Mouse (Mus musculus): ENCODE measurements around the gene Polr2e. TPM values are rescaled to one million over a fixed set of nuclear protein-coding genes. Genes with fewer than 3 reads are reported as not detected.
A peak's percentile ranks its signal among the peaks of the same experiment; 100 is the strongest.

The Polr2e gene
- polyA plus RNA-seq (2012; rRNA removed), result 200 and 205 TPM in 2 replicates

GRCm38 (mm10) chr10:80039559-80039979, at the start of gene Polr2e:
Polr2e (minus strand) TSS chr10:80039795.
- DNase-seq (ENCODE audit: extremely low spot score in 1 of 2, low spot score in 1 of 2), result peak; percentile 97 to 99

- DNase-seq (ENCODE audit: extremely low spot score in 1 of 2, low spot score in 1 of 2), result no peak
Observed at GRCm38 (mm10) chr10:80089146-80089545, 49.6 kb upstream of the Polr2e start.

- no peak for DNase-seq (ENCODE audit: extremely low spot score in 1 of 2, low spot score in 1 of 2)
Observed at GRCm38 (mm10) chr10:80087483-80087882, 47.9 kb upstream of the Polr2e start.

GRCm38 (mm10) chr10:80086847-80087246, 47.3 kb upstream of the Polr2e start:
- no peak for DNase-seq (ENCODE audit: extremely low spot score in 1 of 2, low spot score in 1 of 2)

- DNase-seq (ENCODE audit: extremely low spot score in 1 of 2, low spot score in 1 of 2), result peak in 1 of 2 experiments; percentile 44
Observed at GRCm38 (mm10) chr10:80084817-80085487, 45.4 kb upstream of the Polr2e start.

GRCm38 (mm10) chr10:80081075-80081474, 41.5 kb upstream of the Polr2e start:
- no peak for DNase-seq (ENCODE audit: extremely low spot score in 1 of 2, low spot score in 1 of 2)

- DNase-seq (ENCODE audit: extremely low spot score in 1 of 2, low spot score in 1 of 2), result no peak
Observed at GRCm38 (mm10) chr10:80080396-80081070, 40.9 kb upstream of the Polr2e start.

GRCm38 (mm10) chr10:80078366-80078765, 38.8 kb upstream of the Polr2e start:
- no peak for DNase-seq (ENCODE audit: extremely low spot score in 1 of 2, low spot score in 1 of 2)

- DNase-seq (ENCODE audit: extremely low spot score in 1 of 2, low spot score in 1 of 2), result no peak
Observed at GRCm38 (mm10) chr10:80077312-80077711, 37.7 kb upstream of the Polr2e start.

- no peak for DNase-seq (ENCODE audit: extremely low spot score in 1 of 2, low spot score in 1 of 2)
Observed at GRCm38 (mm10) chr10:80076386-80076785, 36.8 kb upstream of the Polr2e start.

GRCm38 (mm10) chr10:80075924-80076323, 36.3 kb upstream of the Polr2e start:
- DNase-seq (ENCODE audit: extremely low spot score in 1 of 2, low spot score in 1 of 2), result no peak

- peak in 1 of 2 experiments; percentile 62 for DNase-seq (ENCODE audit: extremely low spot score in 1 of 2, low spot score in 1 of 2)
Observed at GRCm38 (mm10) chr10:80074813-80075601, 35.4 kb upstream of the Polr2e start.

GRCm38 (mm10) chr10:80072623-80073489, 33.3 kb upstream of the Polr2e start:
- DNase-seq (ENCODE audit: extremely low spot score in 1 of 2, low spot score in 1 of 2), result no peak

GRCm38 (mm10) chr10:80071516-80071900, 31.9 kb upstream of the Polr2e start:
- DNase-seq (ENCODE audit: extremely low spot score in 1 of 2, low spot score in 1 of 2), result no peak

- peak in 1 of 2 experiments; percentile 79 for DNase-seq (ENCODE audit: extremely low spot score in 1 of 2, low spot score in 1 of 2)
Observed at GRCm38 (mm10) chr10:80070837-80071515, 31.4 kb upstream of the Polr2e start.

GRCm38 (mm10) chr10:80069948-80070450, 30.4 kb upstream of the Polr2e start:
- no peak for DNase-seq (ENCODE audit: extremely low spot score in 1 of 2, low spot score in 1 of 2)

- no peak for DNase-seq (ENCODE audit: extremely low spot score in 1 of 2, low spot score in 1 of 2)
Observed at GRCm38 (mm10) chr10:80069251-80069650, 29.7 kb upstream of the Polr2e start.

- DNase-seq (ENCODE audit: extremely low spot score in 1 of 2, low spot score in 1 of 2), result no peak
Observed at GRCm38 (mm10) chr10:80063877-80064650, 24.5 kb upstream of the Polr2e start.

GRCm38 (mm10) chr10:80063104-80063503, 23.5 kb upstream of the Polr2e start:
- peak in 1 of 2 experiments; percentile 34 for DNase-seq (ENCODE audit: extremely low spot score in 1 of 2, low spot score in 1 of 2)

All from frontal cortex, adult 2 months (tissue).